Mouse (Mus musculus) megakaryocyte-erythroid progenitor cell, adult 5-6 weeks (primary cell): ENCODE results near the gene Ston2. TPM values are rescaled to one million over a fixed set of nuclear protein-coding genes. Genes with fewer than 3 reads are reported as not detected.

Experiments used
- ATAC-seq: replicated peaks from 2 replicates; pipeline ENCODE4 v1.8.0; 2016; ENCODE audit warnings: mild to moderate bottlenecking, inconsistent platforms; ENCODE audit not compliant: severe bottlenecking, poor library complexity, low FRiP score, low TSS enrichment
- total RNA-seq, 2 experiments: library from RNA; stranded (forward) in 1 of 2; stranded (reverse) in 1 of 2; fragments of 200-1000, 215-1000 nt in 1 of 2; fragments of >200 nt in 1 of 2; fragmentation: Nextera tagmentation in 1 of 2; gene quantifications; 2 replicates each; pipeline ENCODE4 v1.2.3; 2014 to 2017

Ston2 gene
- total RNA-seq, 2 experiments from 2014 or later: 2.7 to 5.3 TPM

DNA sequence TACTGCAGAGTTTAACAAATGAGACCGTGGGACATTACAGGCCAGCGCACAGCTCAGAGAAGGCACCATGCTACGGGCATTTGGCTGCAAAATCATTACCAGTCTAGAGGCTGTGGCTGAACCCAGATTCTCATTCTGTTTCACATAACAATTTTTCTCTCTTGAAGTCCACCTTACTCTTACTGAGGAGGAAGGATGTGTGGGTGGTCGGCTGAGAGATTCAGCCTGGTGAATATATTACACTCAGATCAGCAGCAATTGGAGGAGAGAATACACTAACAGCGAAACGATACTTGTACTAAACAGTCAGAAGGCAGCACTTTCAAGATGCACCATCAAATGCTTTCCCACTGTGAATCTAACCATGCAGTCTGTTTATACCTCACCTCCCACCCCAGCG is 74.8 kb downstream of the Ston2 start:
- no peak for ATAC-seq

DNA sequence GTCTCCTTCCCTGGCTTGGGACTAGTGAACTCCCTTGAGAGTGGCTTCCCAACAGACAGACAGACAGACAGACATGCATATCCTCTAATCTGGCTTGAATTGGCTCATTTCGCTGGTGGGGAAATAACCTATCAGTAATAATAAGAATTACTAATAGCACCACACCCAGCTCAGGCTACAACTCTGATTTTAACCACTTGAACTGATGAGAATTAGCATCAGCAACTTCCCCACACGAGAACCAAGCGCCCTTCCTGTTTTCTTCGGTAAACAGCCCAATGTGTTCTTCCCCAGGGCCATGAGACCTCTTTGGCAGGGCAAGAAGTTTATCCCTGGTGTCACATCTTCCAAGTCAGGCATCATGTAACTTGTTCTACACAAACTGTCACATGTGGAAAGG is 76.5 kb downstream of the Ston2 start:
- no peak for ATAC-seq

GRCm38 (mm10) chr12:91710876-91711275 is 77.3 kb downstream of the Ston2 start:
- ATAC-seq: no peak

DNA sequence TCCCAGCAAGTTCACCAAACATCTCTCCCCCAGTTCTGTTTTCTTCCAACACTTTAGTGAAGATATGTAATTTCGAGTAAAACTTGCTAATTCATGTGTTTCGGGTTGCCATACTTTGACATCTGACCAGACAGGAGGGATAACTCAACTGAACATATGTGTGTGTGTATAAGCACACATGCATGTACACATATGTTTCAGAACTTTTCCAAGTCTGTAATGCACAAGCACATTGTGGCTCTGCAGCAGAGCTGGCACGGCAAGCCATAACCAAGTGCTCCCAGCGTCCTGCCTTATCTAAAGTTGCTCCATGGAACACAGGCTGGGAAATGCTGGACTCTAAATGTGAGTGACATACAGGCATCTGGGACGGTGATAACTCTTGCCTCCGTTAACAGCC is 78.6 kb downstream of the Ston2 start:
- ATAC-seq: no peak

DNA sequence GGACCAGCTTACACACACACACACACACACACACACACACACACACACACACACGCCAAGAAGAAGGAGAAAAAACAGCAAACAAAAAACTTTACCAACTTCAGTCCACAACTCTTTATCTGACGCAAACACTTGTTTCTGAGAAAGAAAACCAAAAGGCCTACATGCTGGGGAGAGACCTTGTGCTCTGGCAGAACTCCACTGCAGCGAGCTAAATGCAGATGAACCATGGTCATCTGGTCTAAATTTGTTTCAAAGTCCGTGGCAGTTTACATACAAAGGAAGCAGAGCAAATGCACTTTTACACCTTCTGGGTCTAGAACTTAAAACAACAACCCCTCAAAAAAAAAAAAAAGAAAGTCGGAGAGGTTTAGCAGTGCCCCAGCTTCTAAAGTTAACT is 79.0 kb downstream of the Ston2 start:
- no peak for ATAC-seq

DNA sequence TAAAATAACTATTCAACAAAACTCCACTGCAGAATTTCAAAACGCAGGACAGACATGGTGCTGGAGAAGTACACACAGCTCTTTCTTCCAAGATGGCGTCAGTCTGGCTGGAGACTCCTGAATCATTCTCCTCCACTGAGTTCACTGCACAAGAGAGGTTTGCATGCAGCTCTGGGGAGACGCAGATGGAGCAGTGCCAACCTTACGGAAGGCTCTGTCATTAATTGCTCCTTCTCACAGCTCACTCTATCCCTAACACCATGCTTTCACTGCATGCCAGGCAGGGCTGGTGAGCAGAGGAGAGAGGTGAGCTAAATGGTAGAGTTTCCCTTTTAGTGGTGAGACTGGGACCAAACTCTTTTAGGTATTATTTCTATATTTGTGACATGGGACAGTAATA is 80.4 kb downstream of the Ston2 start:
- no peak for ATAC-seq

- ATAC-seq: no peak
These were observed 84.7 kb downstream of the Ston2 start for GRCm38 (mm10) chr12:91703533-91703932.

GRCm38 (mm10) chr12:91702829-91703228 is 85.4 kb downstream of the Ston2 start:
- no peak for ATAC-seq

GRCm38 (mm10) chr12:91699451-91700141 is 88.6 kb downstream of the Ston2 start:
- no peak for ATAC-seq

DNA sequence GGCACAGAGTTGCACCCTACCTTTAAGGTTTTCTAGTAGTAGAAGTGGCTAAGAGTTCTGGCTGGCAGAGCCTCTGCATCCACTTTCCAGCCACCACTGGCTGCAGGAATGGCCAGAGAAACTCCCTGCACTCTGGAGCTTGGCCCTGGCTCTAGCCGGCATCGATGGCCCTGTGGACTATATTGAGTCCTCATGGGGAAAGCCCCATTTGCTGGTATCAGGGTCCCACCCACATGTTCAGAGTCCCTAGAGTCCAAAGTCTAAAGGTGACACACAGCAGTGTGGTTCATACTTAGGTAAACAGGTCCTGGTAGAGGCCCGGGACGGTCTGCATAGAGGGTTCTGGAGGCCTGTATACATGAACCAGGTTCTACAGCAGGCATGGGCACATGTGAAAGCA is 92.0 kb downstream of the Ston2 start:
- no peak for ATAC-seq

DNA sequence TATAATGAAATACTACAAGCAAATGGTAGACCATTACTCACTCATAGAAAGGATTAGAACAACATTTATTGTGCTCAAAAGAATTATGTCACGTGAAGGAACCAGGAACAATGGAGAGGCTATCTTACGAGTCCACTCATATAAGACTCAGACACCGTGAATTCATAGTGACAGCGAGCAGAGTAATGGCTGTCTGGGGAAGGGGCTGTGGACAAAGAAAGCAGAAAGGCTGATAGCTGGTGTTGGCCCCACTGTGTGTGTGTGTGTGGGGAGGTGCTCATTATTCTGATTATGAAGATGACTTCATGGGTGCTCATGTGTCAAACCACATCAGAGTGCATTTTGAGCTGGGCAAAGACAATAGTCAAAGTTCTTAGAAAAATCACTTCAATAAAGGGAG is 92.4 kb downstream of the Ston2 start:
- no peak for ATAC-seq

DNA sequence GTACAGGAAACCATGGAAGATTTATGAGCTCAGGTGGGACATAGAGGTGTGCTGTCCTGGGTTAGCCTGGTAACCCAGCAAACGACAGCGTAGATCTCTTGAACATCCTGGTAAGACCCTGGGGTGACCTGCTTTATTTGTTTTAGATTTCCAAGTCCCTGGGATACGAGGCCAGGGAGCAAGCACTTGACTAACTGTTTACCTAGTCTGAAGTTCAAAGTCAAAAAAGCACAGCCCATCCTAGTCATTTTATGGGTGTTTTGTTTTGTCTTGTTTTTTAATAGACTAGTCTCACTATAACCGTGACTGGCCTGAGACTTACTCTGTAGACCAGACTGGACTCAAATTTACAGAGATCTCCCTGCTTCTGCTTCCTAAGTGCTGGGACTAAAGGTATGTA is 93.4 kb downstream of the Ston2 start:
- no peak for ATAC-seq

DNA sequence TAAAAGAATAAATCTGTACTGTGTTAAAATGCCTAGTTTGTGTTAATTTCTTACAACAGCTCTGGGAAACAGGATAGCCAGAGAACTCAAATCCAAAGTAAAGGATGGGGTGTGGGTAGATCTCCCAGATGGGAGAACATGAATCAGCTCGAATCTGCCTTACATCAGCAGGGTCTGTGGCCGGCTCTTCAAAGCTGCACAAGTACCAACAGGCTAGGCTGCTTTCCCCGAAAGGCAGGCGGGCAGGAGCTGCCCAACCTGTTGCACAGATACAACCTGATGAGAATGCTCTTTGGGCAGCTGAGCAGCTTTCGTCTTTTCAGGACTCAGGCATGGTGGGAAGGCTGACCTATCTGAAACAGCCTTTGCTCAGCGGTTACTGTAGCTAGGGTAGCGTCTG is 94.6 kb downstream of the Ston2 start:
- no peak for ATAC-seq

- no peak for ATAC-seq
These were observed 95.2 kb downstream of the Ston2 start for GRCm38 (mm10) chr12:91692991-91693390.

- no peak for ATAC-seq
These were observed 102.4 kb downstream of the Ston2 start for GRCm38 (mm10) chr12:91685674-91686290.

DNA sequence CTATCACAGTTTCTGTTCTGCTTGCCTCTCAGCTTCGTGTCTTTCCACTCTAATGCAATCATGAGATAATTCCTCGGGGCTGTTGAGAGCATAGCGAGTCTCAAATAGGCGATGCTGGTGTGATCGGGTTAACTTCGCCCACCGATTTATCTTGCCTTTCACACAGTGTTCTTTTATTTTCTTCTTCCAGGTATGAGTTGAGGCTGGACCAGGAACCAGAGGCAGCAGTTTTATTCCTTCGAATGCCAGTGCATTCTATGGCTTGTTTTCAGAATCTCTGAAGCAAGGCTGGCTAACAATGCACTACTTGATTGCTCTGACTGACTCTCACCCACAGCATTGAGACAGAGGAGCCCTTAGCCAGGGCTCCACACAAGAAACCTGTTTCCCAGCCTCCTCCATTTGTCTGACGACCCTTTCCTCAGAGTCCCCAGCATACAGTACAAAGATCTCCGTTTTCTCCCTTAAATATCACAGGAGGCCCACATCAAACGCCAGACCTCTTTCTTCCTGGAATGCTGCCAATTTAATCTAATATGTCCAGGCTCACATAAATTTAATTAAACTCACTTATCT is 103.3 kb downstream of the Ston2 start:
- ATAC-seq: no peak

- peak; percentile 68 for ATAC-seq
These were observed 103.9 kb downstream of the Ston2 start for GRCm38 (mm10) chr12:91684101-91684839.

- no peak for ATAC-seq
These were observed 104.6 kb downstream of the Ston2 start for GRCm38 (mm10) chr12:91683549-91684100.

DNA sequence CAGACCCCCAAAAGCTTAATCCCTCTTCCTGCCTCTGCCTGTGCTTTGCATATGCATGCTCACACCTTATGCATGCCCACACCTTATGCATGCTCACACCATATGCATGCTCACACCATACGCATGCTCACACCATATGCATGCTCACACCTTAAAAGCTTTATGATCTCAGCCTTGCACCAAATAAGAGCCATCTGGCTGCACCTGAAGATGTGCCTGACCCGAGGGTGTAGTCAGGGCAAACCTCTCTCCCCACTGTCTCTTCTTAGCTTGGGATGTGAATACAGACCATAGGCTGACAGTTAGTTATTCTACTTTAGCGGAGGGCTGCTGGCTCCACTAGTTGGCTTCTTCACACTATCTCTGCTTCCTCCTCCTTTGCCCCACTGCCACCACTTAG is 105.1 kb downstream of the Ston2 start:
- no peak for ATAC-seq
